Mouse (Mus musculus) hindbrain, embryonic 13.5 days (tissue): ENCODE data around the gene Ahnak. TPM values are rescaled to one million over a fixed set of nuclear protein-coding genes. Genes with fewer than 3 reads are reported as not detected.
"Not testable (repeated sequence)": the region's sequence is repeated elsewhere in the genome, so short reads cannot be mapped to it uniquely, and the experiment has no call there.

Source experiments
- ATAC-seq: fragments of 200-750 bp; cut with Nextera tagmentation; 2 replicates; pipeline ENCODE4 v1.8.0; 2017; ENCODE audit warnings: moderate TSS enrichment; ENCODE audit not compliant: low FRiP score
- H3K27ac ChIP-seq: fragments of 300-500 bp; sonication (generic); 2 replicates; pipeline ENCODE4 v1.5.1; 2015; ENCODE audit warnings: inconsistent platforms, mild to moderate bottlenecking, moderate library complexity
- H3K27me3 ChIP-seq: fragments of 300-500 bp; sonication (generic); 2 replicates; pipeline ENCODE4 v1.6.1; 2015; ENCODE audit warnings: mild to moderate bottlenecking, inconsistent platforms
- H3K36me3 ChIP-seq: fragments of 300-500 bp; sonication (generic); 2 replicates; pipeline ENCODE4 v1.6.1; 2015; ENCODE audit warnings: mild to moderate bottlenecking, inconsistent platforms
- H3K4me1 ChIP-seq: fragments of 300-500 bp; sonication (generic); replicated peaks from 2 replicates; pipeline ENCODE4 v1.6.1; 2015; ENCODE audit warnings: inconsistent platforms
- H3K4me2 ChIP-seq: fragments of 300-500 bp; sonication (generic); 2 replicates; pipeline ENCODE4 v1.6.1; 2015; ENCODE audit warnings: inconsistent platforms, mild to moderate bottlenecking, moderate library complexity
- H3K4me3 ChIP-seq: fragments of 300-500 bp; sonication (generic); 2 replicates; pipeline ENCODE4 v1.5.1; 2015; ENCODE audit warnings: mild to moderate bottlenecking, inconsistent platforms
- H3K9ac ChIP-seq: fragments of 300-500 bp; sonication (generic); 2 replicates; pipeline ENCODE4 v1.6.1; 2015; ENCODE audit warnings: mild to moderate bottlenecking, inconsistent platforms
- H3K9me3 ChIP-seq: fragments of 300-500 bp; sonication (generic); 2 replicates; pipeline ENCODE4 v1.6.1; 2016; ENCODE audit warnings: inconsistent platforms
- WGBS: fragments of 180-500 bp; shearing (Covaris S2); methylation state at CpG from one replicate; pipeline ENCODE4 v1.1.7; 2015; 5-methylcytosine and 5-hydroxymethylcytosine counted together
- polyA plus RNA-seq: library from polyadenylated mRNA; unstranded; fragments of >200 nt; fragmentation: Nextera tagmentation; extraction: Ambion mirVana; gene quantifications from 2 replicates; pipeline ENCODE4 v1.2.1, GENCODE M21; 2015

Gene Ahnak
- polyA plus RNA-seq, 1 experiment from 2014 or later, result 6.4 TPM

DNA sequence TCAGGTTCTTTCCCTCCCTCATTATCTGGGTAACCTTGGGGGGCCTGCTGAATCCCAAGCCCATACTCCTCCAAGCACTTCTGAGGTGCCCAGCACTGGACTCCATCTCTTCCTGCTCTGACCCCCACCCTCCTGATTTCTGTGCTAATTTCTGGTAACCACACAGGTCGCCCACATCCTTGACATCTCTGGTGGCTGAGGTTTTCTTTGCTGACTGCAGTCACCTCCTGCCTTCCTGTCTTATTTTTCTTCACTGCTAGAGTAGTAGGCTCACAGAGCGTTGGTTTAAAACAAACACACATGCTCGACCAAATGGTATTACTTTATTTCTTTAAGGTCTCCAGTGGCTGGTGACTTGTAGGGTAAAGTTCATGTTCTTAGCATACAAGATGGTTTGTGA lies 49.1 kb downstream of the Ahnak start:
- H3K9me3 ChIP-seq, result no peaks in the 10 kb centered on the region
- no peak overlapping the region for H3K4me3 ChIP-seq
- no peak overlapping the region for H3K27ac ChIP-seq
- 74% methylated on average over 3 of the region's 3 CpGs for WGBS
- ATAC-seq, result no peak
- no peaks in the 10 kb centered on the region for H3K36me3 ChIP-seq
- no peak overlapping the region for H3K9ac ChIP-seq
- no peaks in the 10 kb centered on the region for H3K27me3 ChIP-seq
- H3K4me2 ChIP-seq, result no peak overlapping the region
- H3K4me1 ChIP-seq, result no peaks in the 10 kb centered on the region

- no peaks in the 10 kb centered on the region for H3K27me3 ChIP-seq
Measured at GRCm38 (mm10) chr19:9039266-9039665, 50.2 kb downstream of the Ahnak start.

GRCm38 (mm10) chr19:9039928-9040327 lies 50.8 kb downstream of the Ahnak start:
- no peak overlapping the region for H3K9ac ChIP-seq
- no peaks in the 10 kb centered on the region for H3K9me3 ChIP-seq
- 77% methylated on average over 7 of the region's 7 CpGs for WGBS
- no peaks in the 10 kb centered on the region for H3K36me3 ChIP-seq
- no peaks in the 10 kb centered on the region for H3K4me1 ChIP-seq
- H3K4me3 ChIP-seq, result no peak overlapping the region
- H3K4me2 ChIP-seq, result no peak overlapping the region
- ATAC-seq, result no peak
- no peak overlapping the region for H3K27ac ChIP-seq
- H3K27me3 ChIP-seq, result no peaks in the 10 kb centered on the region

More at GRCm38 (mm10) chr19:9039266-9039665, 50.2 kb downstream of the Ahnak start:
- Histone ChIP-seq H3K4me1 (no peaks in the 10 kb centered on the region), H3K27ac (no peak overlapping the region), H3K4me2 (no peak overlapping the region), H3K4me3 (no peak overlapping the region), H3K9ac (no peak overlapping the region), H3K36me3 (no peaks in the 10 kb centered on the region), H3K9me3 (no peaks in the 10 kb centered on the region)
- 85% methylated on average over 4 of the region's 4 CpGs for WGBS
- ATAC-seq, result no peak

- Histone ChIP-seq H3K4me3 (no peak overlapping the region), H3K4me1 (no peaks in the 10 kb centered on the region), H3K9ac (no peak overlapping the region), H3K9me3 (no peaks in the 10 kb centered on the region), H3K36me3 (no peaks in the 10 kb centered on the region), H3K27ac (no peak overlapping the region), H3K27me3 (no peaks in the 10 kb centered on the region), H3K4me2 (no peak overlapping the region)
- WGBS, result 89% methylated on average over 6 of the region's 6 CpGs
- no peak for ATAC-seq
Measured at GRCm38 (mm10) chr19:9040649-9041048, 51.6 kb downstream of the Ahnak start.

DNA sequence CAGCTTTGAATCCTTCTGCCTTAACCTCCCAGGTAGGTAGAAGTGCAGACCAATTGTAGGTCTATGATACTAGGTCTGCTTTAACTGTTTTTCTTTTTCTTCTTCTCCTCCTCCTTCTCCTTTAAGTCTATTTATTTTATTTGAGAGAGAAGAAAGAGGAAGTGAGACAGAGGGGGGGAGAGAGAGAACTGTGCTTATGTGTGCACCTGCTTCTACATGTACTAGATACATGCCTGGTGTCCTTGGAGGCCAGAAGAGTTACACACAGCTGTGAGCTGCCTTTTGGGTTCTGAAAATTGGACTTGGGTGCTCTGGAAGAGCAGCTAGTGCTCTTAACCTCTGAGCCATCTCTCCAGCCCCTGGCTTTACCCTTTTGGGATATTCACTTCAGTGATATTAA lies 52.0 kb downstream of the Ahnak start:
- Histone ChIP-seq H3K27me3 (no peaks in the 10 kb centered on the region), H3K27ac (no peak overlapping the region), H3K9me3 (no peaks in the 10 kb centered on the region), H3K36me3 (no peaks in the 10 kb centered on the region), H3K4me2 (no peak overlapping the region), H3K9ac (no peak overlapping the region), H3K4me3 (no peak overlapping the region), H3K4me1 (no peaks in the 10 kb centered on the region)
- no peak for ATAC-seq

- Histone ChIP-seq H3K4me3 (no peak overlapping the region), H3K4me1 (no peaks in the 10 kb centered on the region), H3K9ac (no peak overlapping the region), H3K4me2 (no peak overlapping the region), H3K27me3 (no peaks in the 10 kb centered on the region), H3K9me3 (no peaks in the 10 kb centered on the region), H3K36me3 (no peaks in the 10 kb centered on the region), H3K27ac (no peak overlapping the region)
- 84% methylated on average over 1 of the region's 1 CpGs for WGBS
- ATAC-seq, result no peak
Measured at GRCm38 (mm10) chr19:9043123-9043522, 54.0 kb downstream of the Ahnak start.

DNA sequence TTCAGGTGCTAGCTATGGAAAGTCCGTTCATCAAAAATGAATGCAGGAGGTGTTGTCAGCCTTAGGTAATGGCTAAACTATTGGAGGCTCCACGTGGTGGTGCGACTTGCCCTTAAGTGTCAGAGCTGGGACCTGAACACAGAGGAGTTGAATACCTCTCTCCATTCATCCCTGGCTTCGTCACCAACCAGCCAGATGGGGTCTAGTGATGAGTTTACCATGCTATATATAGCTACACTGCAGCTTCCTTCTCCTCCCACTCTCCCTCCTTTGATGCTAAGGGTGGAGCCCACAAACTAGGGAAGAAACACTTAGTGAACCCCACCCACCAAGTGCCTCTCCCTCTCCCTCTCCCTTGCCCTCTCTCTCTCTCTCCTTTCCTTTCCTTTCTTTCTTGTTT lies 55.2 kb downstream of the Ahnak start:
- Histone ChIP-seq H3K4me2 (no peak overlapping the region), H3K9ac (no peak overlapping the region), H3K27me3 (no peaks in the 10 kb centered on the region), H3K4me1 (no peaks in the 10 kb centered on the region), H3K36me3 (no peaks in the 10 kb centered on the region), H3K27ac (no peak overlapping the region), H3K4me3 (no peak overlapping the region), H3K9me3 (no peaks in the 10 kb centered on the region)
- ATAC-seq, result no peak
- 77% methylated on average over 4 of the region's 4 CpGs for WGBS

DNA sequence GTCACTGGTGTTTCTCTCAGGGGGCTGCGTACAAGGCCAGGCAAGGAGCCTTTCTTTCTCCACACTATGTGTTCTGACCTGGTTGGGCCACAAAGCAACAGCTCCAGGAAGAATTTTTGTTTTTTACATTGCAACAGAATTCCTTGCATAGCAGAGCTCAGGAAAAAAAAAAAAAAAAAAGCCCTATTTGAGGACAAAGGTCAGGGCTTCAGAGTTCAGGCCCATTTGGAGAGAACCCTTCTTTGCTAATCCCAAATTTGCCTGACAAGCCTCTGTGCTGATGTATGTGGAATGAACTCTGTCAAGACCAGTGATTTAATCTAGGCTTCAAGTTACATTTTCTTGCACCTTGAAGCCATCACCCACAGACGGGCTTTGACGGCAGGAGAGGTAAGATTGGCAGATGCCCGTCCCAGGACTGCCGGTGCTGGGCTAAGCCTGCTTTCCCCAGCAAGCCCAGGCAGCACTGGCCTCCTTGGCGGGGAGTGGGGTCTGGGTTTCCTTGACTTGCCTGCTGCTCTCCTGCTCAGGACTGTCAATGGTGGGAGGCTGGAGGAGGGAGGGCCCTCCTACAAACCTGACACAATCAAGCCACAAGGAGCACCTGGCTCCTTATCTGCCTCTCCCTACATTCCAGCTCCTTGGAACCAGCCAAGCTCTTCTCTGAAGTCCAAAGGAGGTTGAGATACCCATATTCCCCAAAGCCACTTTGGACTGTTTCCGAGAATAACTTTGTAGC lies 58.3 kb downstream of the Ahnak start:
- no peak overlapping the region for H3K9ac ChIP-seq
- no peaks in the 10 kb centered on the region for H3K9me3 ChIP-seq
- WGBS, result 81% methylated on average over 7 of the region's 7 CpGs
- no peaks in the 10 kb centered on the region for H3K4me1 ChIP-seq
- no peak overlapping the region for H3K4me2 ChIP-seq
- no peak for ATAC-seq
- no peaks in the 10 kb centered on the region for H3K36me3 ChIP-seq
- H3K27ac ChIP-seq, result no peak overlapping the region
- no peaks in the 10 kb centered on the region for H3K27me3 ChIP-seq
- no peak overlapping the region for H3K4me3 ChIP-seq

DNA sequence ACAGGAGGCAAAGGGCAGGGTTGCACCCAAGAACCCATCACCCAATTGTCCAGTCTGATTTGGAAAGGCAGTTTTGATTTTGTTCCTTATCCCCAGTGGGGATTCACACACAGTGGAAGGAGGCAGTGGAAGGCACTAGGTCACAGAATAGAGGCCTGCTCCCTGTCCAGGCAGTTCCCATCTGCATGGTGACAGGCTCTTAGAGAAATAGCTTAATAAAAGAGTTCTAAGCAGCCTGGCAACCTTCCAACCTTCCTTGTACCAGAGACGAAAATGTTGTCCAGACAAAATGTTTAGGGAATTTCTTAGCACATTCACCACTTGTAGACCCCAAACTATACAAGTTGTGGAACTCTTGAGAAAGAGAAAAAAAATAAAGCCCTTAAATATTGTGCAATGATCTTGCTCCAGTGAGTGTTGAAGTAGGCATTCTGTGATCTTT lies 58.9 kb downstream of the Ahnak start:
- Histone ChIP-seq H3K4me1 (no peaks in the 10 kb centered on the region), H3K36me3 (no peaks in the 10 kb centered on the region), H3K9ac (no peak overlapping the region), H3K27me3 (no peaks in the 10 kb centered on the region), H3K9me3 (no peaks in the 10 kb centered on the region), H3K4me3 (no peak overlapping the region), H3K27ac (no peak overlapping the region), H3K4me2 (no peak overlapping the region)
- whole genome bisulfite sequencing, result 47% methylated on average over 1 of the region's 1 CpGs
- ATAC-seq, result no peak

GRCm38 (mm10) chr19:9048981-9049687 lies 60.0 kb downstream of the Ahnak start:
- Histone ChIP-seq H3K4me1 (no peaks in the 10 kb centered on the region), H3K36me3 (no peaks in the 10 kb centered on the region), H3K4me3 (no peak overlapping the region), H3K9ac (no peak overlapping the region), H3K9me3 (no peaks in the 10 kb centered on the region), H3K27ac (no peak overlapping the region), H3K27me3 (no peaks in the 10 kb centered on the region), H3K4me2 (no peak overlapping the region)
- 96% methylated on average over 4 of the region's 4 CpGs for WGBS
- ATAC-seq, result no peak

GRCm38 (mm10) chr19:9050294-9051229 lies 61.5 kb downstream of the Ahnak start:
- Histone ChIP-seq H3K4me1 (no peaks in the 10 kb centered on the region), H3K4me3 (no peak overlapping the region), H3K36me3 (no peaks in the 10 kb centered on the region), H3K9ac (no peak overlapping the region), H3K9me3 (no peaks in the 10 kb centered on the region), H3K4me2 (no peak overlapping the region), H3K27ac (no peak overlapping the region), H3K27me3 (no peaks in the 10 kb centered on the region)
- no peak for ATAC-seq
- 76% methylated on average over 9 of the region's 9 CpGs for WGBS

- H3K4me1 ChIP-seq, H3K4me3 ChIP-seq, H3K9ac ChIP-seq, H3K4me2 ChIP-seq, H3K36me3 ChIP-seq, H3K9me3 ChIP-seq, H3K27ac ChIP-seq, H3K27me3 ChIP-seq, ATAC-seq: not testable (repeated sequence)
- 87% methylated on average over 4 of the region's 4 CpGs for WGBS
Measured at GRCm38 (mm10) chr19:9051985-9052384, 62.9 kb downstream of the Ahnak start.
